Mouse (Mus musculus): Measurements from ENCODE around the gene Gm3604.
"Not testable (repeated sequence)": the region's sequence is repeated elsewhere in the genome, so short reads cannot be mapped to it uniquely, and the experiment has no call there.

The Gm3604 gene

DNA sequence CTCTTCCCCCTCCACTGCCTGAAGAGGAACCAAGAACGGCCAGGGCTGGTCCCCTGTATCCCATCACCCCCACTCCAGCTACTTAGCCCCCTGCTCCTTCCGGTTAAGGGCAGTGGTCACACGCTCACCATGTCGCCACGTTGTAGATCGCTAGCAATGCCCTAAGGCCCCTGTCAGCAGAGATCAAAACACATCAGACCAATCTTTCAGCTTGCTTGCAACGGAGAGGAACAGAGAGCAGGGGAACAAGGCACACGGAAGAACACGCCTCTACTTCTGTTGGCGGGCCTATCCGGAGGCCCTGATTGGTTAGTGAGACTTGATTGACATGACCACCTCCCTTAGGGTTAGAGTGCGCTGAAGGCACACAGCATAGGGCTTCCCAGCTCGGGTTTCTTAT lies at the start of gene Gm3604:
Gm3604 (minus strand) TSS at position 226 of the 400 bp plus-strand sequence.
- DNase-seq (ENCODE audit: low read depth), result peak; percentile 46

DNA sequence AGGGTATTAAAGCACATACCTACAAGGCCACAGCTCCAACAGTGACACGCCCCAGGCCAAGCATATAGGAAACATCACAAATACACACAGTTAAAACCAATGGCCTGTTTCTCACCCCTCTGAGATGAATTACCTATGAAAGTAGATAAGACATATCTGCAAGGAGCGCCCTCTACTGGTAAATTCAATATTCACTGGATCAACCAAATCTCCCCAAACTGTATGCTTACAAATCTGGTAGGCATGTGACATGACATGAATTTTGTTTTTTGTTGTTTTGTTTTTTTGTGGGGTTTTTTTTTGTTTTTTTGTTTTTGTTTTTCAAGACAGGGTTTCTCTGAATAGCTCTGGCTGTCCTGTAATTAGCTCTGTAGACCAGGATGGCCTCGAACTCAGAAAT lies 16.2 kb upstream of the Gm3604 start:
- not testable (repeated sequence) for DNase-seq (ENCODE audit: low read depth)

GRCm38 (mm10) chr13:62390076-62390620 lies 7.2 kb upstream of the Gm3604 start:
- DNase-seq (ENCODE audit: low read depth), result not testable (repeated sequence)

- no peak for DNase-seq (ENCODE audit: low read depth)
Observed at GRCm38 (mm10) chr13:62331786-62332185, 51.2 kb downstream of the Gm3604 start.

GRCm38 (mm10) chr13:62331381-62331780 lies 51.6 kb downstream of the Gm3604 start:
- no peak for DNase-seq (ENCODE audit: low read depth)
